Mouse (Mus musculus) NIH3T3 (cell line): Measurements from ENCODE around the gene Fam107b.
A peak's percentile ranks its signal among the peaks of the same experiment; 100 is the strongest.
"Not testable (repeated sequence)": the region's sequence is repeated elsewhere in the genome, so short reads cannot be mapped to it uniquely, and the experiment has no call there.

Source experiments
- DNase-seq: peaks from one replicate; pipeline ENCODE4 v3.0.0-alpha.2; 2012; ENCODE audit warnings: low read depth

The Fam107b gene

DNA sequence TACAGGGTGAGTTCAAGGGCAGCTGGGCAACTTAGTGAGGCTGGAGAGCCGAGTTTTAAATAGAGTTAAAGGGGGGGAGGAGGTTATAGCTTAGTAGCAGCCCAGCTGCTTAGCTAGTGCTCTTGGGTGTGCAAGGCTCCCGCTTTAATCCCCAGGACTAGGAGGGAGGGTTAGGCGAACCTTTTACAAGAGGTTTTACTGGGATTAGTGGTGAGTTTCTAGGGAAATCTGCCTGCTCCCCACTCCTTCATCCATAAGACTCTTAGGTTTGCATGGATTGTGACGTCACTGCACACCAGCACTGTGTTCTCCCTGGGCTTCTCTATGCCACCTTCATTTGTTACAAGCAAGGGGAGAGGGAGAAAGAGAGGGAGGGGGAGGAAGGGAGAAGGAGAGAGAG is 88.6 kb downstream of the Fam107b start:
- DNase-seq = no peak

GRCm38 (mm10) chr2:3659300-3659910 is 89.1 kb downstream of the Fam107b start:
- peak; percentile 41 for DNase-seq

GRCm38 (mm10) chr2:3664086-3664485 is 93.8 kb downstream of the Fam107b start:
- peak; percentile 10 for DNase-seq

DNA sequence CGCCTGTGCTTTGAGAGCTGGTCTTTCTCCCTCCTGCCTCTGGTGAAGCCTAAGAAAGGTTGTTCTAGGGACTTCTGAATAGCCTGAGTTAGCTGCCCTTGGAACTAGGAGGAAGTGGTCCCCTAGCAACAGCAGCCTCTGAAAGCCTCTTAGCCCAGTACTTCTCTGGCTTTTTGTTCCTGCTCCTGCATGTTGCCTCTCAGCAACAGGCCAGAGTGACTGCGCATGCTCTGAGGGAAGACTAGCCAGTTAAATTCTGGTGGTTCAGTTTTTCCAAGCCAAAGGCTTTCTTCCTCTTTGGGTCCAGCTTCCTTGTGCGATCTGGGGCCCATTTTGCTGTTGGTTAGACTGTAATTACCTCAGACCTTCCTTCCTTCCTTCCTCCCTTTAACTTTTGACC is 98.4 kb downstream of the Fam107b start:
- DNase-seq = no peak

DNA sequence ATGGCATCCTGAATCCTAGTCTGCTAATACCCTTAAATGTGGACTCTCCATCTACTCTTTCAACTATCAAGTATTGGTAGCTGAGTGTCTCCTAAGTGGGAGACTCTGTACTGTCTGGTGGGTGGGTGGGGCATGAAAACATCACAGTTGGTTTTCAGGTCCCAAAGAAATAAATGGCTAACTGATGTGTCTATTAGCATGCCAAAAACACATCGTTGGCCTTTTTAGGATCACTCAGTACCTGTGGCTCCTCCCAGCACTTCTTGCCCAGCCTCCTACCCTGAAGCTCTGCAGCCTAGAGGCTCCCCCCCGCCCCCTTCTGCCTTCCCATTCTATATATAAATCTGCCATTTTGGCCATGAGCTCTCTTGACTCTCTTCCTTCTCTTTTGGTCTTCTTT is 99.4 kb downstream of the Fam107b start:
- no peak for DNase-seq

- DNase-seq = no peak
Observed at GRCm38 (mm10) chr2:3672654-3673367, 102.5 kb downstream of the Fam107b start.

GRCm38 (mm10) chr2:3675481-3675880 is 105.2 kb downstream of the Fam107b start:
- DNase-seq = no peak

DNA sequence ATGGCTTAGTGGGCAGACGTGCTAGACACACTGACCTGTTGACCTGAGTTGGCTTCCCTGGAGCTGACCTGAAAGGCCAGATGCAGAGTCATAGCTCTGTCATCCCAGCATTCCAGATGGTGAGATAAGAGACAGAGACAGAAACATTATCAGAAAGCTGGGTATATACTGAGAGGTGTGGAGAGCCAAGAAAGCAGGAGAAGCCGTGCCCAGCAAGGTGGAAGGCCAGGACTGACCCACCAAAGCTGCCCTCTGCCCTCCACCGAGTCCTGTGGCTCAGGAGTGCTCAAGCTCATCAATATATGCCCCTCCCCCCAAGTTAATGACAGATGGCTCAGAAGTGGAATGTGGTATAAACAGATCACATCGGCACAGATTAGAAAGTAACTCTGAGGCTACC is 112.4 kb downstream of the Fam107b start:
- DNase-seq = no peak

DNA sequence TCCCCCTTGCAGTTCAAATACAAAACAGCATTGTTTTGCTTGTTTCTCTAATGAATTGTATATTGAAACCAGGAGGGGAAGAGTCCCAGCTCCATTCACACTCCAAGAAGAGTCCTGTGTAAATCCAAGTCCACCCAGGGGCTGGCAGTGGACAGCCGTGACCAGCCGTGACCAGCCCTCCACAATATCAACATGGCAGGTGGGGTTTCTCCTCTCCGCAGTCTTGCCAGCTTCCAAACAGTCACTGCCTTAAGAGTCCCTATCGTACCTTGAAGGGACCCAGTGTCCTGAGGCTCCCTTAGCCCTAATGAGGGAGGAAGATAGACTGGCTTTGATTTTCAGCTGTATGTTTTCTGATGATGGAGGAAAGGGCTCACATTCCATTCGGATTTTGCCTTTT is 113.1 kb downstream of the Fam107b start:
- no peak for DNase-seq

DNA sequence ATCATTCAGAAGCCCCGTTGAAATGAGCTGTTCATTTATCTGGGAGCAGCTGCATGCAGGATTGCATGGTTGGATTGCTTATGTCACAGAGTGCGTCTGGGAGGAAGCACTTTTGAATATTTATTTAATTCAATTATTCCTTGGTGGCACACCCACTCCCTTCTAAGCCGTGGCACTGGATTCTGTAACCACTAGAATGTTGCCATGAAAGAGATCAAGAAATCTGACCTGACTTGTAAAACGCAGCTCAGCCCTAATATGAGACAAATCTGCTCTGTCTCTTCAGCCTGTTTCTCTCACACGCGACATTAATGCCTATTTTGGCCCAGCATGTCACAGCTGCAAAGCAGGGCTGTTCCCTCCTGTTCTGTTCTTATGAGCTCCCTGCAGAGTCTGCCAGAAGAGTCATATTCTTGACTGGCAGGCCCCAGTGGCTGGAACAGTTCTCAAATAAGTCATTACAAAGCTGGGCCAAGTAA is 113.5 kb downstream of the Fam107b start:
- DNase-seq = peak; percentile 31

DNA sequence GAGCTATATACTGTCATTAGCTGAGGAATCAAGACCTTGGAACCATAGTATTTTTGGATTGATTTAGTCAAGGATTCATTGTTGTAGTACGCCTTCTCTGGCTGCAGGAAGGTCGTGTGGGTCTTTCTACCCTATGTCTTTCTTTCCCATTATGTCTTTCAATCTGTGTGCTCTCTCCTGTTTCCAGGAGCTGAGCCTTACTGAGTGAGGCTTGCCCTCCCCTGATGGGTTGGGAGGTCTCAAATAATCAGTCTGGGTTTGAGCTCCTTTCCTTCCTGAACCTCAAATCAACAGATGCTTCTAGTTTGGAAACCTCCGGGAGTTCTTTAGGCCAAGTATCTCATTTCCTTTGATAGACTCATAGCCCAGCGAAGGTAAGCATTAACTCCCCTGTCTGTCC is 119.9 kb downstream of the Fam107b start:
- DNase-seq = no peak

DNA sequence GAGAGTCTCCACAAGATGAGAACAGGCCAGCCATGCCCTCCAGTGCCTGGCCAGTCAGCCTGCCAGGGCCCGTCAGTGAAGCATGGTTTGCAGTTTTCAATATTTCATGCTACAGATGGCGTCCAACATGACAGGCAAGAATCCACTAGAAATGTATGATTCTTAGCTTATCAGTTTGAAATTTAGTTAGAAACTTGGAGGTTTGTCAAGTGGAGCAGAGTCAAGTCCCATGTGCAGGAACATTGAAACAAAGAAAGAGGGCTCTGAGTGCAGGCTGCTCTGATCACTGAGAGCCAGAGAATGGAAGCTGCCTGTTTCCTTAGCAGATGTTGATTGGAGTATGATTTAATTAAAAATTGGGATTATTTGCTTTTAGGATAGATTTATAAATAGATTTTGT is 122.5 kb downstream of the Fam107b start:
- no peak for DNase-seq

GRCm38 (mm10) chr2:3695900-3696299 is 125.6 kb downstream of the Fam107b start:
- no peak for DNase-seq

DNA sequence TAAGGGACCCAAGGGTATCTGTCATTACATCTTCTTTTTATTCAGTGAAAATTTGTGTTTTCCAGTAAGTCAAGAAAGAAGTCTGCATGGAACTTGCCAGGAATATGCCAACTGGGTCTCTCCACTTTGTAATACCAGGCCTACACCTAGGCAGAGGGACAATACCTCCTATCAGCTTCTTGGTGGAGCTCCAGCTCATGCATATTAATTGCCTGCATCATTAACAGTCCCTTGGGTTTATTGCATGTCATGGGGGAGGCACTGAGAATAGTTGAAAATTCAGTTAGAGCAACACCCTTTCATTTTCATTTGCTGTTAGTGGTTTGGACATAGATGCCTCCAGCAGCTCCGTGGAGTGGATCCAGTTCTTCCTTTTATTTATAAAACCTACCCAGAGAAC is 130.1 kb downstream of the Fam107b start:
- DNase-seq = no peak

DNA sequence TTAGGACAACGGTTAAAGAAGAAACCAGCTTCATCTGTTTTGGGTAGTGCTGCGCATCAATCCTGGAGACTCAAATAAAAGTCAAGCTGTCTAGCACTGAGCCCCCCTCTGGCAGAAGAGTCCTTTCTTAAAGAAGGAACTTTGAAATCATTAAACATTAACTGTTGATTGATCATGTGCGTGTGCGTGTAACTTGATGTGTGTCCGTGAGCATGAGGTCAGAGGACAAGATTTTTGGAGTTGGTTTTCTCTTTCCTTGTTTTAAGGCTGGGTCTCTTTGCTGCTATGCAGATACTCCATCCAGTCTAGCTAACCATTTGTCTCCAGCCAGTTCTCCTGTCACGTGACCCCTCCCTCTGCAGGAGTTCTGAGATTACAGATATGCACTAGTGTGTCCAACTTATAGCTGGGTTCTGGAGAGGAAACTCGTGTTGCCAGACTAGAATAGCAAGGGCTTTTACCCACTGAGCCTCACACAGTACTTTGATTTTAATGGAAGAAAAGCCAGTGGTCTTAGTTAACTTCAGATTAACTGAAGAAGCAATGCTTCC is 132.4 kb downstream of the Fam107b start:
- DNase-seq = no peak

GRCm38 (mm10) chr2:3703806-3704205 is 133.5 kb downstream of the Fam107b start:
- peak; percentile 57 for DNase-seq

GRCm38 (mm10) chr2:3704311-3705162 is 134.2 kb downstream of the Fam107b start:
- DNase-seq = no peak

DNA sequence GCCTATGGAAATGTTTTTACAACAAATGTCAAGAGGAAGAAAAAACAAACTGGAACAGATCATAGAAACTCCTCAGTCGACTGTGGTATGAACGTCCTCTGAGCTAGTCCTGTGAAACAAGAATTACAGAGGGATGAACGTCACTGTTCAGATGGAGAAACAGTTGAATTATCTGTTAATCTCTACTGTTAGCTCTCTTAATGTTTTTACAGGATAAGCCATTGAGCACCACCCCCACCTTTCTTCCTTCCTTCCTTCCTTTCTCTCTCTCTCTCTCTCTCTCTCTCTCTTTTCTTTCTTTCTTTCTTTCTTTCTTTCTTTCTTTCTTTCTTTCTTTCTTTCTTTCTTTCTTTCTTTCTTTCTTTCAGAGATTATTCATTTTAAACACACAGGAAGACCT is 135.0 kb downstream of the Fam107b start:
- DNase-seq = not testable (repeated sequence)

DNA sequence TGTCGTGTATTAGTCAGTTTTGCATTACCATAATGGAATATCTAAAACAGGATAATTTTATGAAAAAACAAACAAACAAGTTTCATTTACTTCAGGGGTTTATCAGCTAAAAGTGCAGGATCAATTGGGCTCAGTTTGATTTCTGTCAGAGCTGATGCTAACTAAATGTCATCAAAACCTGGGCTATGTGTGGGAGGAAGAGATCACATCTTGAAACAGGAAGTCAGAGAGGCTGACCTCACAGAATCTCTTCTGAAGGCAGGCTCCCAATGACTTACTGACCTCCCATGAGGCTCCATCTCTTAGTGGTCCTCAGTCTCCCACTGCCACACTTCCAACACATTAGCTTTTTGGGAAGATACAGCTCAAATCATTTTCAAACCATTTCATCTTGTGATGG is 136.9 kb downstream of the Fam107b start:
- DNase-seq = no peak

- DNase-seq = no peak
Observed at GRCm38 (mm10) chr2:3708621-3709020, 138.3 kb downstream of the Fam107b start.

DNA sequence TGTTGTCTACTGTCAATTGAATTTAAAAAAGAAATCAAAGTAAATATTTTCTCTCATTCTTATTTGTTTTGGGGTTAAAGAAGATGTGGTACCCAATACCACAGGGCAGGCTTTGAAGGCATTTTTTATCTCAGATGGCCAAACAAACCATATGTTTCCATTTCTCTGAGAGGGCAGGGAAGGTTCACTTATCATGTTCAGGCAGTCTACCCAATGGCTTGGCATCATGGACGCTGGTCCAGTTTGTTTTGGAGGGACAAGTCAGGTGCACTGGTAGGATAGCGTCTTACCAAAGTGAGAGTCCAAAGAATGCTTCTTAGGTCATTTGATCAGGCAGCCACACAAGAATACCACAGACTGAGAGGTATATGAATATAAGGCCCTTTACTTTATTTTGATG is 139.6 kb downstream of the Fam107b start:
- no peak for DNase-seq

DNA sequence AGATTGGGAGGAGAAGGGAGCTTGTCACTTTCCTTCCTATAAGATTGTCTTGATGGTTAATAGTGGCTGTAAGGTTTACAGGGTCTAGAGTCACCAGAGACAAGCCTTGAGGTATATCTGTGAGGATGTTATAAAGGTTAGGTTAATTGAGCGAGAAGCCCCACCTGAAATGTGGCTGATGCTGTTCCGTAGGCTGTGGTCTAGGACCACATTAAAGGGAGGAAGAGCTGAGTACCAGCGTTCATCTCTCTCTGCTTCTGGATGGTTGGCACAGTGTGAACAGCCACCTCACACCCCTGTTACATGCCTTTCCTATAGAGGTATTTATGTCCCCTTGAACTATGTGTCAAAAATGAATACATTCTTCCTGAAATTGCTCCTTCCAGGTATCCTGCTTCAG is 140.2 kb downstream of the Fam107b start:
- DNase-seq = no peak
